Comparison of ENCODE assay signal across 8 mouse cellular contexts in the genomic region with DNA sequence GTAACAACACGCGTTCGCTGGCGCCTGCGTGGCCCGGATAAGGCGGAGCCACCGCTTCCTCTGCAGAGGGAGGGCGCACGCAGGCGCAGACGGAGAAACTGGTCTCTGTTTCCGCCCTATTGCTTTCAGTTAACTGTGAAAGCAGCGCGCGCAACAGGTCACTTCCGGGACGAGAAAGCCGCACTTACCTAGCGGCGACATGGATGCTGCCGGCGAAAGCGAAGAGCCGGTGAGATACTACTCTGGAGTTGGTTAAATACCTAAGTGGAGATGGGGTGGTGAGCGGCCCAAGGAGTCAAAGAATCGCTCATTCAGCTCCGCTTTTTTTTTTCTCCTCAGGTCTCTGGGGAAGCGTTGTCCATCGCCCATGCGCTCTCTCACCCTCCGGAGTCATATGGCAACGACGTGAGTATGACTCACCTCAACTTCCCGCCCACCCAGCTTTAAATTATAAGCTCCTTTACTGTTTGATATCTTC. TPM values are rescaled to one million over a fixed set of nuclear protein-coding genes. Genes with fewer than 3 reads are reported as not detected.
DNase-seq lines count a peak whose midpoint lies in the region; ATAC-seq and TF ChIP-seq lines count a peak whose summit lies in the region.

A gene (plus strand): TSS at position 142 of the 478 bp plus-strand sequence.

- CTCF ChIA-PET in Patski (lab: Charles Lee): no interaction called here

- peak within 1 kb of the TSS; percentile 62 for H3K4me2 ChIP-seq in hindbrain, embryonic 13.5 days

- POLR2A ChIA-PET in Patski (lab: Charles Lee): interaction anchor here (1.5 kb wide), 1 partner anchor 9 kb away, joined by 3 read pairs; no protein-coding TSS in a partner anchor

- in situ Hi-C loops in Patski (cut with MboI; ENCODE audit: low pct_unique_long_range_greater_than_20kb): loop anchor here (25.0 kb wide), 2 partner anchors 1467 to 1592 kb away; no protein-coding TSS in a partner anchor

- H3K9ac ChIP-seq in hindbrain, embryonic 13.5 days: peak within 1 kb of the TSS; percentile 67

- H3K4me1 ChIP-seq in hindbrain, embryonic 13.5 days (replicated peaks): peaks cover 4% of the 10 kb centered on the region; the same call in 1 of the 2 replicates

- H3K36me3 ChIP-seq in hindbrain, embryonic 13.5 days: 0 out of 2 replicates have a peak, but pooled peaks cover 3% of the 10 kb centered on the region

- H3K27me3 ChIP-seq in Patski: no peaks in the 10 kb centered on the region
- H3K27me3 ChIP-seq in hindbrain, embryonic 13.5 days: no peaks in the 10 kb centered on the region

- H3K27ac ChIP-seq in hindbrain, embryonic 13.5 days: no peak within 1 kb of the TSS

- no peak for TF ChIP-seq CTCF in Patski (IDR thresholded peaks at IDR 0.05)

- H3K9me3 ChIP-seq in hindbrain, embryonic 13.5 days: no peaks in the 10 kb centered on the region

- ATAC-seq in Patski: peak; percentile 97
- peak; percentile 99 for ATAC-seq in hindbrain, embryonic 13.5 days (ENCODE audit: low FRiP score)

- peak within 1 kb of the TSS; percentile 53 for H3K4me3 ChIP-seq in hindbrain, embryonic 13.5 days

- WGBS in hindbrain, embryonic 13.5 days: under 1% methylated on average over 35 of the region's 35 CpGs

- peak; percentile 73 for DNase-seq in Patski (ENCODE audit: low read depth, low spot score)
- DNase-seq in cerebellum, postnatal 14 days: peak; percentile 89 to 97
- DNase-seq in frontal cortex, postnatal 14 days (ENCODE audit: low spot score in 2 of 2): peak; percentile 80 to 92
- peak; percentile 74 to 96 for DNase-seq in layer of hippocampus, postnatal 14 days (ENCODE audit: low spot score in 2 of 2)
- peak; percentile 92 for DNase-seq in lung, postnatal 10 days
- DNase-seq in ovary, postnatal 14 days (ENCODE audit: low spot score): peak; percentile 83
- peak; percentile 85 to 91 for DNase-seq in thymus, postnatal 10 days (ENCODE audit: low spot score in 2 of 2)

RNA-seq across cellular contexts. Expression of the gene that starts here (rescaled TPM):
- 37.9 TPM for polyA plus RNA-seq in Patski (2021)
- 32.9 and 34.4 TPM in 2 replicates for polyA plus RNA-seq in hindbrain, embryonic 13.5 days (2015; fragmentation: Nextera tagmentation; extraction: Ambion mirVana)
- total RNA-seq in layer of hippocampus, postnatal 14 days (2021): 10 to 100 TPM; 16.4 to 16.6 TPM
